Mouse (Mus musculus): ENCODE measurements around the gene Tomm20l.
"Not testable (repeated sequence)": the region's sequence is repeated elsewhere in the genome, so short reads cannot be mapped to it uniquely, and the experiment has no call there.

The Tomm20l gene

GRCm38 (mm10) chr12:71111331-71111730 lies at the start of gene Tomm20l:
Gene Tomm20l (plus strand): TSS chr12:71111428.
- DNase-seq (ENCODE audit: low read depth, low spot score), result no peak

- DNase-seq (ENCODE audit: low read depth, low spot score), result no peak
Measured at GRCm38 (mm10) chr12:71069846-71070245, 41.4 kb upstream of the Tomm20l start.

GRCm38 (mm10) chr12:71072048-71072447 lies 39.2 kb upstream of the Tomm20l start:
- no peak for DNase-seq (ENCODE audit: low read depth, low spot score)

- DNase-seq (ENCODE audit: low read depth, low spot score), result no peak
Measured at GRCm38 (mm10) chr12:71073113-71073730, 38.0 kb upstream of the Tomm20l start.

GRCm38 (mm10) chr12:71086331-71086730 lies 24.9 kb upstream of the Tomm20l start:
- DNase-seq (ENCODE audit: low read depth, low spot score), result no peak

GRCm38 (mm10) chr12:71104275-71104674 lies 7.0 kb upstream of the Tomm20l start:
- not testable (repeated sequence) for DNase-seq (ENCODE audit: low read depth, low spot score)

GRCm38 (mm10) chr12:71107216-71107771 lies 3.9 kb upstream of the Tomm20l start:
- no peak for DNase-seq (ENCODE audit: low read depth, low spot score)

- no peak for DNase-seq (ENCODE audit: low read depth, low spot score)
Measured at GRCm38 (mm10) chr12:71113074-71113473, 1.8 kb downstream of the Tomm20l start.

GRCm38 (mm10) chr12:71113675-71114288 lies 2.6 kb downstream of the Tomm20l start:
- no peak for DNase-seq (ENCODE audit: low read depth, low spot score)

GRCm38 (mm10) chr12:71116411-71116810 lies 5.2 kb downstream of the Tomm20l start:
- no peak for DNase-seq (ENCODE audit: low read depth, low spot score)

GRCm38 (mm10) chr12:71122731-71123130 lies 11.5 kb downstream of the Tomm20l start:
- no peak for DNase-seq (ENCODE audit: low read depth, low spot score)

GRCm38 (mm10) chr12:71123286-71123685 lies 12.1 kb downstream of the Tomm20l start:
- no peak for DNase-seq (ENCODE audit: low read depth, low spot score)

- DNase-seq (ENCODE audit: low read depth, low spot score), result no peak
Measured at GRCm38 (mm10) chr12:71135581-71135980, 24.4 kb downstream of the Tomm20l start.

- peak; percentile 94 for DNase-seq (ENCODE audit: low read depth, low spot score)
Measured at GRCm38 (mm10) chr12:71136130-71136973, 25.1 kb downstream of the Tomm20l start, which contains the start of the genes Timm9 and 2700049A03Rik. Gene Timm9 (minus strand): TSS chr12:71136684. Gene 2700049A03Rik (plus strand): TSS chr12:71136848.

GRCm38 (mm10) chr12:71136974-71137491 lies 25.8 kb downstream of the Tomm20l start:
- no peak for DNase-seq (ENCODE audit: low read depth, low spot score)

GRCm38 (mm10) chr12:71137686-71138085 lies 26.5 kb downstream of the Tomm20l start:
- no peak for DNase-seq (ENCODE audit: low read depth, low spot score)

GRCm38 (mm10) chr12:71139258-71139828 lies 28.1 kb downstream of the Tomm20l start:
- DNase-seq (ENCODE audit: low read depth, low spot score), result no peak

- DNase-seq (ENCODE audit: low read depth, low spot score), result no peak
Measured at GRCm38 (mm10) chr12:71141189-71141588, 30.0 kb downstream of the Tomm20l start.

GRCm38 (mm10) chr12:71147641-71148040 lies 36.4 kb downstream of the Tomm20l start:
- peak; percentile 16 for DNase-seq (ENCODE audit: low read depth, low spot score)

- no peak for DNase-seq (ENCODE audit: low read depth, low spot score)
Measured at GRCm38 (mm10) chr12:71148801-71149200, 37.6 kb downstream of the Tomm20l start.

- no peak for DNase-seq (ENCODE audit: low read depth, low spot score)
Measured at GRCm38 (mm10) chr12:71149456-71149855, 38.2 kb downstream of the Tomm20l start.

Measured in retina, adult 2 months (tissue).